Mouse (Mus musculus): ENCODE results near the gene Plin5. TPM values are rescaled to one million over a fixed set of nuclear protein-coding genes. Genes with fewer than 3 reads are reported as not detected.

Gene Plin5
- total and polyA plus RNA-seq, 3 experiments: not detected

GRCm38 (mm10) chr17:56103465-56104285 lies 13.7 kb downstream of the Plin5 start:
- DNase-seq (ENCODE audit: low read depth, low spot score): no peak
- Histone ChIP-seq H3K27ac (ENCODE audit: control insufficient read depth, low read depth, low read length) (no peak overlapping the region), H3K9ac (ENCODE audit: control insufficient read depth, low read depth, low read length, poor library complexity, severe bottlenecking) (no peak overlapping the region), H3K27me3 (ENCODE audit: control insufficient read depth in 1 of 2, insufficient read depth in 2 of 2, low read length in 2 of 2) (no peaks in the 10 kb centered on the region), H3K79me2 (ENCODE audit: control insufficient read depth, insufficient read depth, low read length, poor library complexity) (no peaks in the 10 kb centered on the region), H3K4me3 (ENCODE audit: control insufficient read depth in 1 of 2, insufficient read depth in 1 of 2, low read depth in 2 of 2, low read length in 2 of 2) (no peak overlapping the region), H3K9me3 (replicated peaks; ENCODE audit: insufficient read depth, low read length) (no peaks in the 10 kb centered on the region), H3K4me1 (ENCODE audit: control insufficient read depth in 1 of 2, insufficient read depth in 2 of 2, low read length in 2 of 2) (no peaks in the 10 kb centered on the region), H3K36me3 (ENCODE audit: control insufficient read depth in 1 of 2, insufficient read depth in 2 of 2, low read length in 2 of 2) (no peaks in the 10 kb centered on the region; a peak in 1 of 4 replicates)
- no peak for TF ChIP-seq MYB (IDR thresholded peaks at IDR 0.05; ENCODE audit: low read depth, low read length)
- no peak for TF ChIP-seq POLR2AphosphoS2 (IDR thresholded peaks at IDR 0.05; ENCODE audit: low read length)
- no peak for TF ChIP-seq USF1 (IDR thresholded peaks at IDR 0.05; ENCODE audit: low read depth, low read length)
- TF ChIP-seq HCFC1 (IDR thresholded peaks at IDR 0.05; ENCODE audit: low read depth, low read length): no peak

DNA sequence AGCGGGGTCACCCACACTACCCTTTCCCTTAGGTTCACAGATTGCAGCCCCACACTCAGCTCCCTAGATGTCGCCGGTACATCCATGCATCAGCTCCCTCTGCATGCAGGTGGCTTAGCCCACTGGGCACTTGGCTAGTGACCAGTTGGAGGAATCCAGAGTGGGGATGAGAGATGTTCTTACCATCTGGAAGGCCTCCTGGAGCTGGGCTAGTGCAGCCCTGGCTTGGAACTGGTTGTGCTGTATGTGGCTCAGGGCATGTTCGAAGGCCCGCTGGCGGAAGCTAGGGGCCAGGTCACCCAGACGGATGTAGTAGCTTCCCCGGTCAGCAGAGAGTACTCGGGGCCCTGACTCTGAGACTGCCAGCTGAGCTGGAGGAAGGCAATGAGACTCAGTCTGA lies 14.5 kb downstream of the Plin5 start:
- no peaks in the 10 kb centered on the region for H3K4me1 ChIP-seq (ENCODE audit: control insufficient read depth in 1 of 2, insufficient read depth in 2 of 2, low read length in 2 of 2)
- H3K4me3 ChIP-seq (ENCODE audit: control insufficient read depth in 1 of 2, insufficient read depth in 1 of 2, low read depth in 2 of 2, low read length in 2 of 2): no peak overlapping the region
- TF ChIP-seq MXI1 (IDR thresholded peaks at IDR 0.05; ENCODE audit: low read depth, low read length) (no peak), RCOR1 (IDR thresholded peaks at IDR 0.05; ENCODE audit: low read depth, low read length) (no peak), MEF2A (IDR thresholded peaks at IDR 0.05; ENCODE audit: extremely low read depth, insufficient replicate concordance, low read depth, low read length, poor library complexity, severe bottlenecking) (no peak), MAX (IDR thresholded peaks at IDR 0.05; ENCODE audit: low read length) (no peak), ELF1 (IDR thresholded peaks at IDR 0.05; ENCODE audit: low read depth, low read length) (no peak), ZC3H11A (IDR thresholded peaks at IDR 0.05; ENCODE audit: low read depth, low read length) (no peak), MAZ (IDR thresholded peaks at IDR 0.05; ENCODE audit: low read depth, low read length) (no peak), ZMIZ1 (IDR thresholded peaks at IDR 0.05; ENCODE audit: low read depth, low read length) (no peak), ETS1 (IDR thresholded peaks at IDR 0.05; ENCODE audit: low read depth, low read length) (no peak), HCFC1 (IDR thresholded peaks at IDR 0.05; ENCODE audit: low read depth, low read length) (no peak), ZKSCAN1 (IDR thresholded peaks at IDR 0.05; ENCODE audit: low read depth, low read length) (no peak), CHD2 (IDR thresholded peaks at IDR 0.05; ENCODE audit: low read length) (no peak), ZNF384 (IDR thresholded peaks at IDR 0.05; ENCODE audit: low read depth, low read length) (no peak), E2F4 (IDR thresholded peaks at IDR 0.05; ENCODE audit: borderline replicate concordance, low read depth, low read length) (no peak), SMC3 (IDR thresholded peaks at IDR 0.05; ENCODE audit: low read depth, low read length) (no peak), POLR2A (IDR thresholded peaks at IDR 0.05; ENCODE audit: control insufficient read depth in 1 of 2, insufficient read depth in 1 of 2, low read depth in 1 of 2, low read length in 2 of 2, poor library complexity in 1 of 2) (no peak)
- H3K9ac ChIP-seq (ENCODE audit: control insufficient read depth, low read depth, low read length, poor library complexity, severe bottlenecking): no peak overlapping the region
- H3K27ac ChIP-seq (ENCODE audit: control insufficient read depth, low read depth, low read length): no peak overlapping the region
- DNase-seq (ENCODE audit: low read depth, low spot score): no peak
- no peaks in the 10 kb centered on the region for H3K27me3 ChIP-seq (ENCODE audit: control insufficient read depth in 1 of 2, insufficient read depth in 2 of 2, low read length in 2 of 2)
- no peaks in the 10 kb centered on the region; a peak in 1 of 4 replicates for H3K36me3 ChIP-seq (ENCODE audit: control insufficient read depth in 1 of 2, insufficient read depth in 2 of 2, low read length in 2 of 2)
- H3K79me2 ChIP-seq (ENCODE audit: control insufficient read depth, insufficient read depth, low read length, poor library complexity): no peaks in the 10 kb centered on the region
- no peaks in the 10 kb centered on the region for H3K9me3 ChIP-seq (replicated peaks; ENCODE audit: insufficient read depth, low read length)
